Mouse (Mus musculus): ENCODE data around the gene Ltk.
A peak's percentile ranks its signal among the peaks of the same experiment; 100 is the strongest.
"Not testable (repeated sequence)": the region's sequence is repeated elsewhere in the genome, so short reads cannot be mapped to it uniquely, and the experiment has no call there.

The Ltk gene

GRCm38 (mm10) chr2:119737124-119737523 lies 23.1 kb downstream of the Ltk start:
- peaks cover 30% of the 10 kb centered on the region for H3K27me3 ChIP-seq (ENCODE audit: insufficient read depth, low read length)
- peaks cover 52% of the 10 kb centered on the region for H3K4me1 ChIP-seq (replicated peaks; ENCODE audit: low read depth, low read length)
- TF ChIP-seq CTCF (conservative IDR thresholded peaks at IDR 0.05; ENCODE audit: low read length) (no peak), POU5F1 (IDR thresholded peaks at IDR 0.05; ENCODE audit: borderline replicate concordance, low read length) (no peak), NANOG (IDR thresholded peaks at IDR 0.05; ENCODE audit: borderline replicate concordance, low read length) (no peak)
- H3K9me3 ChIP-seq (ENCODE audit: low read length): no peaks in the 10 kb centered on the region
- H3K36me3 ChIP-seq (ENCODE audit: insufficient read depth, low read length): peaks cover 35% of the 10 kb centered on the region
- H3K4me3 ChIP-seq (replicated peaks; ENCODE audit: low read length): peak overlapping the region; percentile 62

GRCm38 (mm10) chr2:119730735-119731134 lies 29.5 kb downstream of the Ltk start:
- Histone ChIP-seq H3K36me3 (ENCODE audit: insufficient read depth, low read length) (peaks cover 92% of the 10 kb centered on the region), H3K4me1 (replicated peaks; ENCODE audit: low read depth, low read length) (peaks cover 28% of the 10 kb centered on the region), H3K4me3 (replicated peaks; ENCODE audit: low read length) (no peak overlapping the region), H3K27me3 (ENCODE audit: insufficient read depth, low read length) (no peaks in the 10 kb centered on the region), H3K9me3 (ENCODE audit: low read length) (no peaks in the 10 kb centered on the region)
- TF ChIP-seq POU5F1 (IDR thresholded peaks at IDR 0.05; ENCODE audit: borderline replicate concordance, low read length): no peak
- peak; percentile 98 for TF ChIP-seq NANOG (IDR thresholded peaks at IDR 0.05; ENCODE audit: borderline replicate concordance, low read length)
- no peak for TF ChIP-seq CTCF (conservative IDR thresholded peaks at IDR 0.05; ENCODE audit: low read length)

GRCm38 (mm10) chr2:119727762-119728416 lies 32.3 kb downstream of the Ltk start:
- no peaks in the 10 kb centered on the region for H3K9me3 ChIP-seq (ENCODE audit: low read length)
- H3K4me1 ChIP-seq (replicated peaks; ENCODE audit: low read depth, low read length): peaks cover 20% of the 10 kb centered on the region
- TF ChIP-seq NANOG (IDR thresholded peaks at IDR 0.05; ENCODE audit: borderline replicate concordance, low read length) (no peak), POU5F1 (IDR thresholded peaks at IDR 0.05; ENCODE audit: borderline replicate concordance, low read length) (no peak), CTCF (conservative IDR thresholded peaks at IDR 0.05; ENCODE audit: low read length) (no peak)
- H3K4me3 ChIP-seq (replicated peaks; ENCODE audit: low read length): no peak overlapping the region
- no peaks in the 10 kb centered on the region for H3K27me3 ChIP-seq (ENCODE audit: insufficient read depth, low read length)
- peaks cover 90% of the 10 kb centered on the region for H3K36me3 ChIP-seq (ENCODE audit: insufficient read depth, low read length)

- H3K4me3 ChIP-seq (replicated peaks; ENCODE audit: low read length): no peak overlapping the region
- TF ChIP-seq CTCF (conservative IDR thresholded peaks at IDR 0.05; ENCODE audit: low read length) (no peak), POU5F1 (IDR thresholded peaks at IDR 0.05; ENCODE audit: borderline replicate concordance, low read length) (no peak), NANOG (IDR thresholded peaks at IDR 0.05; ENCODE audit: borderline replicate concordance, low read length) (no peak)
- H3K27me3 ChIP-seq (ENCODE audit: insufficient read depth, low read length): no peaks in the 10 kb centered on the region
- peaks cover 14% of the 10 kb centered on the region for H3K4me1 ChIP-seq (replicated peaks; ENCODE audit: low read depth, low read length)
- peaks cover 85% of the 10 kb centered on the region for H3K36me3 ChIP-seq (ENCODE audit: insufficient read depth, low read length)
- no peaks in the 10 kb centered on the region for H3K9me3 ChIP-seq (ENCODE audit: low read length)
Observed at GRCm38 (mm10) chr2:119721070-119721469, 39.2 kb downstream of the Ltk start.

- H3K36me3 ChIP-seq (ENCODE audit: insufficient read depth, low read length): peaks cover 86% of the 10 kb centered on the region
- not testable (repeated sequence) for H3K9me3 ChIP-seq (ENCODE audit: low read length); H3K27me3 ChIP-seq (ENCODE audit: insufficient read depth, low read length); H3K4me3 ChIP-seq (replicated peaks; ENCODE audit: low read length)
- peaks cover 16% of the 10 kb centered on the region for H3K4me1 ChIP-seq (replicated peaks; ENCODE audit: low read depth, low read length)
Observed at GRCm38 (mm10) chr2:119715868-119716267, 44.4 kb downstream of the Ltk start.

GRCm38 (mm10) chr2:119710011-119710410 lies 50.2 kb downstream of the Ltk start:
- no peak overlapping the region for H3K4me3 ChIP-seq (replicated peaks; ENCODE audit: low read length)
- peaks cover 56% of the 10 kb centered on the region for H3K36me3 ChIP-seq (ENCODE audit: insufficient read depth, low read length)
- peaks cover 44% of the 10 kb centered on the region for H3K4me1 ChIP-seq (replicated peaks; ENCODE audit: low read depth, low read length)
- H3K9me3 ChIP-seq (ENCODE audit: low read length): no peaks in the 10 kb centered on the region
- TF ChIP-seq POU5F1 (IDR thresholded peaks at IDR 0.05; ENCODE audit: borderline replicate concordance, low read length) (no peak), CTCF (conservative IDR thresholded peaks at IDR 0.05; ENCODE audit: low read length) (no peak), NANOG (IDR thresholded peaks at IDR 0.05; ENCODE audit: borderline replicate concordance, low read length) (no peak)
- no peaks in the 10 kb centered on the region for H3K27me3 ChIP-seq (ENCODE audit: insufficient read depth, low read length)

GRCm38 (mm10) chr2:119707676-119708075 lies 52.6 kb downstream of the Ltk start:
- peaks cover 53% of the 10 kb centered on the region for H3K4me1 ChIP-seq (replicated peaks; ENCODE audit: low read depth, low read length)
- TF ChIP-seq NANOG (IDR thresholded peaks at IDR 0.05; ENCODE audit: borderline replicate concordance, low read length) (peak; percentile 84; the same call in 1 of the 2 replicates), POU5F1 (IDR thresholded peaks at IDR 0.05; ENCODE audit: borderline replicate concordance, low read length) (no peak), CTCF (conservative IDR thresholded peaks at IDR 0.05; ENCODE audit: low read length) (no peak)
- H3K36me3 ChIP-seq (ENCODE audit: insufficient read depth, low read length): peaks cover 53% of the 10 kb centered on the region
- no peak overlapping the region for H3K4me3 ChIP-seq (replicated peaks; ENCODE audit: low read length)
- H3K27me3 ChIP-seq (ENCODE audit: insufficient read depth, low read length): no peaks in the 10 kb centered on the region
- no peaks in the 10 kb centered on the region for H3K9me3 ChIP-seq (ENCODE audit: low read length)

GRCm38 (mm10) chr2:119703171-119703570 lies 57.1 kb downstream of the Ltk start:
- Histone ChIP-seq H3K4me1 (replicated peaks; ENCODE audit: low read depth, low read length) (peaks cover 36% of the 10 kb centered on the region), H3K4me3 (replicated peaks; ENCODE audit: low read length) (no peak overlapping the region), H3K27me3 (ENCODE audit: insufficient read depth, low read length) (no peaks in the 10 kb centered on the region), H3K9me3 (ENCODE audit: low read length) (no peaks in the 10 kb centered on the region), H3K36me3 (ENCODE audit: insufficient read depth, low read length) (peaks cover 55% of the 10 kb centered on the region)
- TF ChIP-seq POU5F1 (IDR thresholded peaks at IDR 0.05; ENCODE audit: borderline replicate concordance, low read length) (no peak), NANOG (IDR thresholded peaks at IDR 0.05; ENCODE audit: borderline replicate concordance, low read length) (no peak), CTCF (conservative IDR thresholded peaks at IDR 0.05; ENCODE audit: low read length) (no peak)

Measured in E14TG2a.4 (cell line).